Mouse (Mus musculus): ENCODE measurements around the gene Eif2b2. TPM values are rescaled to one million over a fixed set of nuclear protein-coding genes. Genes with fewer than 3 reads are reported as not detected.

Gene Eif2b2
- polyA plus RNA-seq (2012; rRNA removed): 58.8 and 103 TPM in 2 replicates

DNA sequence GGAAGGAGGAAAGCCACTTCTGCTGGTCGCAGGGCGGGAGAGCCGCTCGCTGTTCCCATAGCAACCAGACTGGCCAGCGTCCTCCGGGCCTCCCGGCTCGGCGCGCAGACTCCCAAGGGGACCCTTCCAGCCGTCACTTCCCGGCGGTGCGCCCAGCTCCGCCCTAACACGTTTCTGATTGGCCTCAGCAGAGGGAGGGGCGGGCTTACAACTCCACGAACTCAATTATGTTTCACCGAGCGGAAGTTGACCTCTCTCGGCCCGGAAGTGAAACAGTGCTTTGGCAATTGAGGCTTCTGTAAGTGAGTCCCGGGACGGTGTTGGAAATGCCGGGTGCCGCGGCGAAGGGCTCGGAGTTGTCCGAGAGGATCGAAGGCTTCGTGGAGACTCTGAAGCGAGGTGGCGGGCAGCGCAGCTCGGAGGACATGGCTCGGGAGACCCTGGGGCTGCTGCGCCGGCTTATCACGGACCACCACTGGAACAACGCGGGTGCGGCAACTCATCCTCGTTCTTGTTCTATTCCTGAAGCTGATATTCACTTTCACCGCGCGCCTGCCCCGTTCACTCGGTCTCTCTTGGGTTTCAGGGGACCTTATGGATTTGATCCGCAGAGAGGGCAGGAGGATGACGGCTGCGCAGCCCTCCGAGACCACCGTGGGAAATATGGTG is at the start of gene Eif2b2:
Eif2b2 (plus strand) TSS at position 246 of the 669 bp plus-strand sequence.
- Histone ChIP-seq H3K36me3 (ENCODE audit: control insufficient read depth, insufficient read depth, low read length) (peaks cover 23% of the 10 kb centered on the region), H3K27me3 (ENCODE audit: control insufficient read depth, insufficient read depth, low read length) (no peaks in the 10 kb centered on the region), H3K27ac (ENCODE audit: insufficient read depth, low read depth, low read length) (peak within 1 kb of the TSS; percentile 33), H3K4me1 (ENCODE audit: control insufficient read depth, insufficient read depth, insufficient read length, low read length) (no peaks in the 10 kb centered on the region), H3K4me3 (ENCODE audit: low read depth, low read length) (peak within 1 kb of the TSS; percentile 93)
- WGBS: under 1% methylated on average over 54 of the region's 54 CpGs
- TF ChIP-seq POLR2A (IDR thresholded peaks at IDR 0.05; ENCODE audit: low read depth, low read length) (no peak; the same call in 1 of the 2 replicates), CTCF (IDR thresholded peaks at IDR 0.05; ENCODE audit: extremely low read depth, insufficient read length, insufficient replicate concordance, low read depth, low read length) (no peak)

DNA sequence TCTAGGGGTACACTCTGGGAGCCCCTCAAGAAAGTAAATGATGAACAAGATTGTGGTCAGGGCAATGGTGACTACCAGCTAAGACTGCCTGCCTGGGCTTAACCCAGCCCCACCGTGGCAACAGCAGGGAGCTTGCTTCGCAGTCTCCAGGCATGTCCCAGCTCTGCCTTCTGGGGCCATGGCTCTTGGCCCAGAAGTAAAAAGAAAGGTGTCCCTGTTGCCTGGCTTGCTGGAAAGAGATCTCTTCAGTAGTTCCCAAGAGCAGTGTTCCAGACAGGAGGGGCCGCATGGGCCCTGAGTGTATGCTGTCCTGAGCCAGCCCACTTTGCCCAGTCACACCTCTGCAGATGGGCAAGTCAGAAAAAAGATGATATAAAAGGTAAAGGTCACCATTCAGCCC is 49.4 kb upstream of the Eif2b2 start:
- Histone ChIP-seq H3K27me3 (ENCODE audit: control insufficient read depth, insufficient read depth, low read length) (no peaks in the 10 kb centered on the region), H3K4me3 (ENCODE audit: low read depth, low read length) (no peak overlapping the region), H3K4me1 (ENCODE audit: control insufficient read depth, insufficient read depth, insufficient read length, low read length) (0 out of 2 replicates have a peak, but pooled peaks cover 3% of the 10 kb centered on the region), H3K27ac (ENCODE audit: insufficient read depth, low read depth, low read length) (no peak overlapping the region), H3K36me3 (ENCODE audit: control insufficient read depth, insufficient read depth, low read length) (no peaks in the 10 kb centered on the region)
- WGBS: 69% methylated on average over 3 of the region's 3 CpGs
- TF ChIP-seq CTCF (IDR thresholded peaks at IDR 0.05; ENCODE audit: extremely low read depth, insufficient read length, insufficient replicate concordance, low read depth, low read length): no peak
- TF ChIP-seq POLR2A (IDR thresholded peaks at IDR 0.05; ENCODE audit: low read depth, low read length): no peak

DNA sequence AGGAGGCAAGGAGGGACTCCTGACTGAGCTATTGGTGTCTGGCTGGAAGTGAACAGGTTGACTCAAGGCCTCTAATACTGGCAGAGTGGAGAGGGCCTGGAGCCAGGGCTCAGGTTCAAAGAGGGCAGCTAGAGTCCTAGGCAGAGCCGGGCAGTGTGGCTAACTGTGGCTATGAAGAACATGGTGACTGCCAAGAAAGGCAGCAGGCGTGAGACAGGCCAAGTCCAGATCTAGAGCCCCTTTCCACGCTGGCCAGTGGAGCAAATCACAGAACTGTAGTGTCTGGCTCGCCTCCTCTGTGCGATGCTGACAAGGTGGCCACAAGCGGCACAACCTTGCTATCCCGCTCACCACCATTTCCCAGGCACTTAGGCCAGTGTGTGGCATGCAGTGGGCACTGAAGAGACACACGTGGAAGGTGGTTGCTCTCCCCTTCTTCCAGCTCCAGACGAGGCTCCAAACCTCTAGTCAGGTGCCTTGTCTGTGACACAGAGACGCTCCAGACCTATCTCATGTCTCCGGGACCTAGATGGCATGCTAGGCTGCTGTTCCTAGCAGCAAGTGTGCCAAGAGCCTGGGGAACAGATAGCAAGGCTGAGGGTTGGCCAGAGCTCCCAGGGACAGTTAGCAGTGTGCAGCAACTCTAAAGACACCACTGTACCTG is 48.9 kb upstream of the Eif2b2 start:
- H3K27me3 ChIP-seq (ENCODE audit: control insufficient read depth, insufficient read depth, low read length): no peaks in the 10 kb centered on the region
- no peak overlapping the region for H3K27ac ChIP-seq (ENCODE audit: insufficient read depth, low read depth, low read length)
- WGBS: 84% methylated on average over 11 of the region's 11 CpGs
- H3K4me3 ChIP-seq (ENCODE audit: low read depth, low read length): no peak overlapping the region
- no peaks in the 10 kb centered on the region for H3K36me3 ChIP-seq (ENCODE audit: control insufficient read depth, insufficient read depth, low read length)
- no peak for TF ChIP-seq POLR2A (IDR thresholded peaks at IDR 0.05; ENCODE audit: low read depth, low read length)
- TF ChIP-seq CTCF (IDR thresholded peaks at IDR 0.05; ENCODE audit: extremely low read depth, insufficient read length, insufficient replicate concordance, low read depth, low read length): no peak
- 0 out of 2 replicates have a peak, but pooled peaks cover 3% of the 10 kb centered on the region for H3K4me1 ChIP-seq (ENCODE audit: control insufficient read depth, insufficient read depth, insufficient read length, low read length)

DNA sequence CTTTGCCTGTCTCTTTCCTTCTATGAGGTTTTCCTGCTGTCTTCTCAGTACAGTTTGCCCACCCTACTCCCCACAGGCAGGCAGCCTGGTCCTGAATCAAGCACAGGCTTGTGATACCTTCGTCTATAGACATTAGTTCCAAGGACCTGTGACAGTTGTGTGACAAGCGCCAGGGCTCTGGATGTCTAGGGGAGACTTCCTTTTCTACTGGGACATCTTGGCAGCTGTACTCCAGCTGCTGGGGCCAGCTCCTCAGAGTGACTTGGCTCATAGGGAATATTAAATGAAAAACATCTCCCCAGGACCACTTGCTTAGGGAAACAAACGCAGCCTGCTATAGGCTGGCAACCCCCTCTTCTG is 48.4 kb upstream of the Eif2b2 start:
- Histone ChIP-seq H3K27me3 (ENCODE audit: control insufficient read depth, insufficient read depth, low read length) (no peaks in the 10 kb centered on the region), H3K4me3 (ENCODE audit: low read depth, low read length) (no peak overlapping the region), H3K36me3 (ENCODE audit: control insufficient read depth, insufficient read depth, low read length) (no peaks in the 10 kb centered on the region), H3K27ac (ENCODE audit: insufficient read depth, low read depth, low read length) (no peak overlapping the region), H3K4me1 (ENCODE audit: control insufficient read depth, insufficient read depth, insufficient read length, low read length) (0 out of 2 replicates have a peak, but pooled peaks cover 3% of the 10 kb centered on the region)
- TF ChIP-seq POLR2A (IDR thresholded peaks at IDR 0.05; ENCODE audit: low read depth, low read length): no peak
- no peak for TF ChIP-seq CTCF (IDR thresholded peaks at IDR 0.05; ENCODE audit: extremely low read depth, insufficient read length, insufficient replicate concordance, low read depth, low read length)
- 79% methylated on average over 3 of the region's 3 CpGs for WGBS

DNA sequence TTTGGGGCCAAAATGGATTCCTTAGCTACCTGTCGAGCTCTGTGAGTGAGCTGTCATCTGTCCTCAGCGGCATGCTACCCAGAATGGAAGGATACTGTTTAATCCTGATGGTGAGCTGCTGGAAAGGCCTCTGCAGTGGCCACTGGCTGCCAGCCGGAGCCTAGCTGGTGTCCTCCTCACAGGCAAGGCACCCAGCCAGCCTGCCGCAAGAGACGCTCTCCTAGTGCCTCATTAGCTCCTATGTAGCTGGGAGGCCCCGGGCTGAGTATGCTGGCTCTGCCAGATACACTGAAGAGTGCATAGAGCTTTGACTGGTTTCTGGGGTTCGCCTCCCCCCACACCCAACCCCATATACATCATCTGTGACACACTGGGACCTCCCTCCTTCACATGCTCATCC is 45.3 kb upstream of the Eif2b2 start:
- no peak for TF ChIP-seq CTCF (IDR thresholded peaks at IDR 0.05; ENCODE audit: extremely low read depth, insufficient read length, insufficient replicate concordance, low read depth, low read length)
- TF ChIP-seq POLR2A (IDR thresholded peaks at IDR 0.05; ENCODE audit: low read depth, low read length): no peak
- peaks cover 9% of the 10 kb centered on the region; the same call in 1 of the 2 replicates for H3K4me1 ChIP-seq (ENCODE audit: control insufficient read depth, insufficient read depth, insufficient read length, low read length)
- no peaks in the 10 kb centered on the region for H3K36me3 ChIP-seq (ENCODE audit: control insufficient read depth, insufficient read depth, low read length)
- no peaks in the 10 kb centered on the region for H3K27me3 ChIP-seq (ENCODE audit: control insufficient read depth, insufficient read depth, low read length)
- no peak overlapping the region for H3K27ac ChIP-seq (ENCODE audit: insufficient read depth, low read depth, low read length)
- WGBS: 80% methylated on average over 7 of the region's 7 CpGs
- H3K4me3 ChIP-seq (ENCODE audit: low read depth, low read length): no peak overlapping the region

DNA sequence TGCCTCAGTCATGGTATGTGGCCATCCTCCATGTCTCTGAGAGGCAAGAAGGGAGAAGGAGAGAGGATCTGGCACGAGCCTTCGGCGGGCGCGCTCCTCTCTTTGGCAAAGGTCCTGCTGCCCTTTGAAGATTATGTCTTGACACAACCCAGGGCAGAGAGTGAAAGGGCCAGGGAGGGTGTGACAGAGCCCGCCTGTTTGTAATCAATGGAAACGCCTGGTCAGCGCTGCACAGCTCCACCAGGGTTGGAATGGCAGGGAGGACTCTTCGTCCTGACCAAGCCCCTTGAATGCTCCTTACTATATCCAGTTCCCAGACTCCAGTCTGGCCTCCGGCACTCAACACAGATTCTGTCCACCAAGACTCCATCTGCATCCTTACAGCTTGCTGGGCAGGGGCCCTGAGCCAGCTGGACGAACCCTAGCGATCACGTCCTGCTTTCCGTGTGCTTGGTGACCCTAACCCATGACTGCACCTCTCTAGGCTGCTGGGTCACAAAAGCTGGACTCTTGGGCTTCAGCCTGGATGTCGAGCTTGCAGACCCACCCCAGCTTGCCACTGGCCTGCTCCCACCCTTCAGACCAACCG is 44.1 kb upstream of the Eif2b2 start:
- no peaks in the 10 kb centered on the region for H3K27me3 ChIP-seq (ENCODE audit: control insufficient read depth, insufficient read depth, low read length)
- WGBS: 55% methylated on average over 16 of the region's 16 CpGs
- no peak for TF ChIP-seq POLR2A (IDR thresholded peaks at IDR 0.05; ENCODE audit: low read depth, low read length)
- TF ChIP-seq CTCF (IDR thresholded peaks at IDR 0.05; ENCODE audit: extremely low read depth, insufficient read length, insufficient replicate concordance, low read depth, low read length): no peak
- no peaks in the 10 kb centered on the region for H3K36me3 ChIP-seq (ENCODE audit: control insufficient read depth, insufficient read depth, low read length)
- peak overlapping the region; percentile 56 for H3K4me3 ChIP-seq (ENCODE audit: low read depth, low read length)
- H3K4me1 ChIP-seq (ENCODE audit: control insufficient read depth, insufficient read depth, insufficient read length, low read length): peaks cover 6% of the 10 kb centered on the region; the same call in 1 of the 2 replicates
- H3K27ac ChIP-seq (ENCODE audit: insufficient read depth, low read depth, low read length): no peak overlapping the region
